ENCODE assay signal across 8 mouse cellular contexts in the genomic region with DNA sequence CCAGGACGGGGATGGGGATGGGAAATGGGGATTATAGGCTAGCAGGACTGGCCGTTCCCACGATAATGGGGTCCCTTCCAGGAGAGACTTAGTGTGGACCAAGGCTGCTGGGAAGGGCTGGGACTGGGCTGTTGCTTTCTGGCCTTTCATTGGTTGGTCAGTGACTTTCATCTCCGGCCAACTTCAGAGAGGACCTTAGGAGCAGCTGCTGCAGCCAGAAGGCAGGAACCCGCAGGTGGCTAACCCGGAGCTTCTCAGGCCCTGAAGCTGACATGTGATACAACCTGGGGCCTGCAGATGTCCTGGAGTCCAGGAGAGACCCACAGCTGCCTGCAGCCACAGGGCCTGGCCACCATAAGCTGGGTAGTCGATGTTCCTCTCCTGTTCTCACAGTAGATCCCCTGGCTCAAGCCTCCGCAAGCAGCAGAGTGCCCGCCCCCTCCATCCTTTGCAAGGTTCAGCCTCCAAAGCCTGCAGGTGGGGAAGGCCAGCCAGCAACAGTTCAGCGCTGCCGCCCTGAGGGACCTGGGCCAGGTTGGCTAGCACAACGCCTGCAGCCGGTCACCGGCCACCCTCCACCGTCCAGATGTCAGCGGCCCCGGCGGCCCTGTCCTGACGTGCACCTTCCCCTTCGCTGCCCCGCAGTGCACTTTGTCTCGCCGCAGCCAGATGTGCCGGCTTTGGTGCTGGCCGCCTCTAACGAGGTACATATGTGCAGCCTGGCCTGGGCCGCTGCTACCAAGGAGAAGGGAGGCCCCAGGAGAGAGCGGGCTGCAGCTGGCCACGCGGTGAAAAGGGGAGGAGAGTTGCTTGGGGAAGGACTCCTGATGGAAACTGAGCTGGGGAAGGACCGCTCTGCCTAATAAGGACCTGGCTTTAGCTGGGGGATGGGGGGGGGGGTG. TPM values are rescaled to one million over a fixed set of nuclear protein-coding genes. Genes with fewer than 3 reads are reported as not detected.
DNase-seq lines count a peak whose midpoint lies in the region; ATAC-seq and TF ChIP-seq lines count a peak whose summit lies in the region.

No protein-coding gene starts in this region.

- no peak for TF ChIP-seq POLR2A in ES-Bruce4 (IDR thresholded peaks at IDR 0.05; ENCODE audit: insufficient read depth, low read length)

- peak; percentile 86 for DNase-seq in embryo, embryonic 10.5 days (ENCODE audit: low spot score)
- peak; percentile 67 to 79 for DNase-seq in heart, adult 18-20 months
- DNase-seq in midbrain, embryonic 11.5 days (ENCODE audit: low spot score, missing footprints), result peak; percentile 93
- DNase-seq in urinary bladder, postnatal 25 days (ENCODE audit: low spot score), result peak; percentile 31
- no peak for DNase-seq in thymus, postnatal 4 days
- no peak for DNase-seq in left cerebral cortex, adult 2 months (ENCODE audit: extremely low spot score in 1 of 2, low spot score in 2 of 2)

- no peaks in the 10 kb centered on the region for H3K9me3 ChIP-seq in ES-Bruce4 (replicated peaks; ENCODE audit: control insufficient read depth, insufficient read depth, low read length, poor library complexity, severe bottlenecking)
- H3K9me3 ChIP-seq in intestine, postnatal 0 days (ENCODE audit: control insufficient read depth), result no peaks in the 10 kb centered on the region
- H3K9me3 ChIP-seq in midbrain, embryonic 11.5 days (ENCODE audit: control insufficient read depth, low read length), result no peaks in the 10 kb centered on the region

- intact Hi-C loops in left cerebral cortex, adult 2 months (cut with DNase I), result no loop called here

- no peaks in the 10 kb centered on the region for H3K27me3 ChIP-seq in ES-Bruce4 (ENCODE audit: control insufficient read depth, insufficient read depth, low read length, poor library complexity, severe bottlenecking)
- no peaks in the 10 kb centered on the region for H3K27me3 ChIP-seq in intestine, postnatal 0 days (replicated peaks; ENCODE audit: control insufficient read depth, insufficient read depth, low read length)
- peaks cover 3% of the 10 kb centered on the region; the same call in 1 of the 2 replicates for H3K27me3 ChIP-seq in midbrain, embryonic 11.5 days (ENCODE audit: control insufficient read depth, insufficient read depth, low read length)

- H3K27ac ChIP-seq in ES-Bruce4 (ENCODE audit: insufficient read depth, low read length), result no peak overlapping the region
- H3K27ac ChIP-seq in intestine, postnatal 0 days (ENCODE audit: low read depth, low read length), result no peak overlapping the region
- H3K27ac ChIP-seq in midbrain, embryonic 11.5 days (ENCODE audit: low read depth, low read length), result no peak overlapping the region; the same call in 1 of the 2 replicates
- H3K27ac ChIP-seq in left cerebral cortex, adult 2 months, result no peak overlapping the region

- no peaks in the 10 kb centered on the region for H3K36me3 ChIP-seq in ES-Bruce4 (ENCODE audit: control insufficient read depth, insufficient read depth, low read length, poor library complexity, severe bottlenecking)
- H3K36me3 ChIP-seq in intestine, postnatal 0 days (ENCODE audit: control insufficient read depth, insufficient read depth), result no peaks in the 10 kb centered on the region
- H3K36me3 ChIP-seq in midbrain, embryonic 11.5 days (ENCODE audit: control insufficient read depth, insufficient read depth, low read length), result no peaks in the 10 kb centered on the region

- H3K4me2 ChIP-seq in intestine, postnatal 0 days (replicated peaks; ENCODE audit: low read depth), result peak overlapping the region; percentile 54
- peak overlapping the region; percentile 39 for H3K4me2 ChIP-seq in midbrain, embryonic 11.5 days

- TF ChIP-seq EP300 in ES-Bruce4 (IDR thresholded peaks at IDR 0.05; ENCODE audit: insufficient read depth, low read depth, low read length), result no peak

- H3K4me1 ChIP-seq in ES-Bruce4 (ENCODE audit: control insufficient read depth, insufficient read depth, low read length), result peaks cover 10% of the 10 kb centered on the region
- H3K4me1 ChIP-seq in intestine, postnatal 0 days (replicated peaks; ENCODE audit: control insufficient read depth, insufficient read depth, low read length), result peaks cover 3% of the 10 kb centered on the region; the same call in 1 of the 2 replicates
- H3K4me1 ChIP-seq in midbrain, embryonic 11.5 days (ENCODE audit: control insufficient read depth, insufficient read depth, low read length), result peaks cover 8% of the 10 kb centered on the region

- no peak for TF ChIP-seq CTCF in ES-Bruce4 (IDR thresholded peaks at IDR 0.05; ENCODE audit: low read depth, low read length)
- no peak for TF ChIP-seq CTCF in intestine, postnatal 0 days (IDR thresholded peaks at IDR 0.05; ENCODE audit: low read depth)
- no peak for TF ChIP-seq CTCF in left cerebral cortex, adult 2 months (IDR thresholded peaks at IDR 0.05)

- peak; percentile 59 for ATAC-seq in intestine, postnatal 0 days
- peak; percentile 63 for ATAC-seq in midbrain, embryonic 11.5 days (ENCODE audit: low FRiP score)

- 20% methylated on average over 30 of the region's 31 CpGs for WGBS in intestine, postnatal 0 days
- 7% methylated on average over 30 of the region's 31 CpGs for WGBS in midbrain, embryonic 11.5 days

- peak overlapping the region; percentile 48 for H3K4me3 ChIP-seq in ES-Bruce4 (ENCODE audit: low read depth, low read length)
- 0 out of 2 replicates have a peak overlapping the region, but pooled peaks have one; percentile 1 for H3K4me3 ChIP-seq in intestine, postnatal 0 days (ENCODE audit: low read depth, low read length)
- no peak overlapping the region for H3K4me3 ChIP-seq in midbrain, embryonic 11.5 days (ENCODE audit: low read depth, low read length)
- no peak overlapping the region for H3K4me3 ChIP-seq in left cerebral cortex, adult 2 months

- H3K9ac ChIP-seq in ES-Bruce4 (ENCODE audit: low read depth, poor library complexity, severe bottlenecking), result peak overlapping the region; percentile 23; the same call in 1 of the 2 replicates
- H3K9ac ChIP-seq in intestine, postnatal 0 days (ENCODE audit: low read depth, low read length), result peak overlapping the region; percentile 45
- peak overlapping the region; percentile 52 for H3K9ac ChIP-seq in midbrain, embryonic 11.5 days (ENCODE audit: low read length)

RNA-seq across cellular contexts. Expression of a gene that starts 55.3 kb away (rescaled TPM):
- polyA plus RNA-seq in ES-Bruce4 (2011; ENCODE audit: insufficient read depth, insufficient read length, low read depth, missing spikeins), result 4.6 and 5.1 TPM in 2 replicates
- total RNA-seq in heart, adult 18-20 months (2021), result 1 to 10 TPM; 1.5 to 2.6 TPM
- polyA plus RNA-seq in intestine, postnatal 0 days (2015; fragmentation: Nextera tagmentation; extraction: Ambion mirVana), result 4.9 and 6.0 TPM in 2 replicates
- 2.2 and 2.4 TPM in 2 replicates for polyA plus RNA-seq in midbrain, embryonic 11.5 days (2014; fragmentation: Nextera tagmentation; extraction: Ambion mirVana)
- 1 to 10 TPM; 5.4 to 7.4 TPM for total RNA-seq in left cerebral cortex, adult 2 months (2021)

Comparison
In these comparisons a context has a peak if more than half of its experiments do, and no peak if none do; other contexts are left out.
1. H3K4me3 ChIP-seq: peak in ES-Bruce4 (single experiment) and intestine, postnatal 0 days (single experiment); none in midbrain, embryonic 11.5 days (single experiment) and left cerebral cortex, adult 2 months (single experiment).
2. DNase-seq: peak in embryo, embryonic 10.5 days (single experiment), heart, adult 18-20 months (2 of 2), midbrain, embryonic 11.5 days (single experiment) and urinary bladder, postnatal 25 days (single experiment); none in thymus, postnatal 4 days (single experiment) and left cerebral cortex, adult 2 months (0 of 2).
3. Peak in every context shown above with its lines, with median percentiles within 50 percentile points of each other: H3K9ac ChIP-seq.